Mouse (Mus musculus) kidney, postnatal 36 days (tissue): ENCODE data around the gene Fezf2.

Experiments
- DNase-seq, 2 experiments: peaks; one replicate each; pipeline ENCODE4 v3.0.0; 2021 to 2022; ENCODE audit warnings: mixed read lengths in 2 of 2

Fezf2 gene

GRCm38 (mm10) chr14:12348089-12348488, at the start of gene Fezf2:
Gene Fezf2 (minus strand): TSS chr14:12348189.
- DNase-seq, result no peak

GRCm38 (mm10) chr14:12397561-12397960, 49.6 kb upstream of the Fezf2 start:
- DNase-seq, result no peak

- no peak for DNase-seq
Observed at GRCm38 (mm10) chr14:12394318-12394717, 46.3 kb upstream of the Fezf2 start.

GRCm38 (mm10) chr14:12393271-12393861, 45.4 kb upstream of the Fezf2 start:
- no peak for DNase-seq

- no peak for DNase-seq
Observed at GRCm38 (mm10) chr14:12391167-12391566, 43.2 kb upstream of the Fezf2 start.

- no peak for DNase-seq
Observed at GRCm38 (mm10) chr14:12388806-12389436, 40.9 kb upstream of the Fezf2 start.

GRCm38 (mm10) chr14:12388192-12388795, 40.3 kb upstream of the Fezf2 start:
- DNase-seq, result no peak

GRCm38 (mm10) chr14:12387176-12387575, 39.2 kb upstream of the Fezf2 start:
- no peak for DNase-seq

- DNase-seq, result no peak
Observed at GRCm38 (mm10) chr14:12377883-12378282, 29.9 kb upstream of the Fezf2 start.

- DNase-seq, result no peak
Observed at GRCm38 (mm10) chr14:12377289-12377688, 29.3 kb upstream of the Fezf2 start.

GRCm38 (mm10) chr14:12375451-12375850, 27.5 kb upstream of the Fezf2 start:
- DNase-seq, result no peak

GRCm38 (mm10) chr14:12350271-12350916, 2.4 kb upstream of the Fezf2 start:
- DNase-seq, result no peak

- DNase-seq, result no peak
Observed at GRCm38 (mm10) chr14:12349334-12350090, 1.5 kb upstream of the Fezf2 start.

GRCm38 (mm10) chr14:12346865-12347600, 956 bp downstream of the Fezf2 start:
- no peak for DNase-seq

GRCm38 (mm10) chr14:12346011-12346864, 1.8 kb downstream of the Fezf2 start:
- peak in 1 of 2 experiments; percentile 5 for DNase-seq

GRCm38 (mm10) chr14:12345241-12345921, 2.6 kb downstream of the Fezf2 start:
- no peak for DNase-seq

- DNase-seq, result peak in 1 of 2 experiments; percentile 60
Observed at GRCm38 (mm10) chr14:12344746-12345240, 3.2 kb downstream of the Fezf2 start.

- no peak for DNase-seq
Observed at GRCm38 (mm10) chr14:12344061-12344745, 3.8 kb downstream of the Fezf2 start.

- DNase-seq, result no peak
Observed at GRCm38 (mm10) chr14:12343451-12343941, 4.5 kb downstream of the Fezf2 start.
